Mouse (Mus musculus) pancreas, adult 10 weeks (tissue): ENCODE data around the gene Dlx1. TPM values are rescaled to one million over a fixed set of nuclear protein-coding genes. Genes with fewer than 3 reads are reported as not detected.

Source experiments
- polyA plus RNA-seq: library from polyadenylated mRNA; stranded (reverse); fragments of 350-450 nt; fragmentation: Illumina TruSeq; extraction: RNeasy Lipid Tissue Mini Kit (QIAGEN cat#74804); gene quantifications from one replicate; pipeline ENCODE4 v1.2.3, GENCODE M21; 2015; ENCODE audit warnings: low read depth, low replicate concordance; ENCODE audit not compliant: insufficient read depth

Gene Dlx1
- polyA plus RNA-seq, result not detected

GRCm38 (mm10) chr2:71528014-71528713 lies at the start of gene Dlx1:
Gene Dlx1 (plus strand): TSS chr2:71528113.

GRCm38 (mm10) chr2:71546640-71547071 lies 18.7 kb downstream of the Dlx1 start, which contains the start of gene Dlx2:
Gene Dlx2 (minus strand): TSS chr2:71546754.

Other genes starting within 250 kb of the Dlx1 start
- gene Slc25a12, start 160.4 kb upstream of the Dlx1 start, polyA plus RNA-seq, result 4.2 TPM
- 2.1 TPM for gene Hat1, start 139.2 kb upstream of the Dlx1 start, polyA plus RNA-seq
- 40.4 TPM for gene Metap1d, start 74.8 kb upstream of the Dlx1 start, polyA plus RNA-seq
- gene Dlx2, start 18.6 kb downstream of the Dlx1 start, polyA plus RNA-seq, result not detected
- gene Itga6, start 217.5 kb downstream of the Dlx1 start, polyA plus RNA-seq, result 32.4 TPM